ENCODE assay signal across 8 mouse cellular contexts in the genomic region with DNA sequence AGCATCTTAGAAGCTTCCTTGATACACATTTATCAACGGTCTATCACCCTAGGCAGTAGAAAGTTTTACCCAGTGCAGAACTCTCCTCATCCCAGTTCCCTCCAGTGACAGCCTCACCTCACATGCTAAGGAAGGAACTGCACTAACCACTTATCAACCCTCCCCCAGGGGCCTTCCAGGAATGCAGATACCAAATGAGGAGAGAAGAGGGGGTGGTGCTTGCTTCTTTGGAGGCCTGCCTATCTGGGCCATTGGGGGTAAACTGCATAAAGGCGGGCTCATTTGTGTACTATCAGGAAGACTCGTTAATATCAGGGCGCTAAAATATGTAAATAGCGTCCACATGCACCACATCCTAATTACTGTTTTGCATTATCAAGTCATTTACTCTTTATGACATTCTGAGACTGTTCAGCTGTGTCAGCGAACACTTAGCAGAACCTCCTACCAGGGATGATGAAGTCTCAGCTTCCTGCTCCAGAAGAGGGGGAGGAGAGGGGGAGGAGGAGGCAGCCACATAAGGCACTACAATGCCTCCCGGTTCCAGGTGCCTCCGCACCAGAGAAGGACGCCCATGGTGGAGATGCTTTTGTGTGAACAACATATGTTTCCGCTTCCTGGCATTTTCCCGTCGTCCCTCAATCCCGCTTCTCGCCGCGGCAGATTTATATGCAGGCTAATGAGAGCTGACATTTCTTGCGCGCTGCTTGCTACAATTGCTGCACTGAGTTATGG.
DNase-seq lines count a peak whose midpoint lies in the region; ATAC-seq lines count a peak whose summit lies in the region.

No protein-coding gene starts in this region.

- WGBS in hindbrain, embryonic 11.5 days = 47% methylated on average over 18 of the region's 18 CpGs
- WGBS in hindbrain, embryonic 10.5 days = 60% methylated on average over 18 of the region's 18 CpGs
- WGBS in hindbrain, embryonic 14.5 days = 28% methylated on average over 18 of the region's 18 CpGs
- WGBS in midbrain, embryonic 12.5 days = 66% methylated on average over 18 of the region's 18 CpGs

- H3K36me3 ChIP-seq in hindbrain, embryonic 11.5 days (ENCODE audit: control insufficient read depth, insufficient read depth, low read length) = no peaks in the 10 kb centered on the region
- no peaks in the 10 kb centered on the region for H3K36me3 ChIP-seq in hindbrain, embryonic 10.5 days
- H3K36me3 ChIP-seq in hindbrain, embryonic 14.5 days (replicated peaks; ENCODE audit: control insufficient read depth, insufficient read depth) = no peaks in the 10 kb centered on the region
- H3K36me3 ChIP-seq in midbrain, embryonic 12.5 days = no peaks in the 10 kb centered on the region

- H3K27me3 ChIP-seq in hindbrain, embryonic 11.5 days (ENCODE audit: control insufficient read depth, insufficient read depth, low read length) = no peaks in the 10 kb centered on the region
- H3K27me3 ChIP-seq in hindbrain, embryonic 10.5 days (ENCODE audit: insufficient read depth, poor library complexity, severe bottlenecking) = peaks cover 46% of the 10 kb centered on the region
- H3K27me3 ChIP-seq in hindbrain, embryonic 14.5 days (ENCODE audit: control insufficient read depth, insufficient read depth, low read length) = no peaks in the 10 kb centered on the region
- peaks cover 32% of the 10 kb centered on the region for H3K27me3 ChIP-seq in midbrain, embryonic 12.5 days

- ATAC-seq in hindbrain, embryonic 11.5 days (ENCODE audit: low FRiP score) = 0 out of 2 replicates have a peak, but pooled peaks have one; percentile 37
- peak; percentile 65 for ATAC-seq in hindbrain, embryonic 14.5 days (ENCODE audit: low FRiP score)
- no peak for ATAC-seq in midbrain, embryonic 12.5 days (ENCODE audit: low FRiP score, low read depth)

- H3K4me1 ChIP-seq in hindbrain, embryonic 11.5 days (replicated peaks; ENCODE audit: control insufficient read depth, insufficient read depth, low read length) = peaks cover 15% of the 10 kb centered on the region
- peaks cover 76% of the 10 kb centered on the region for H3K4me1 ChIP-seq in hindbrain, embryonic 10.5 days (replicated peaks)
- peaks cover 54% of the 10 kb centered on the region for H3K4me1 ChIP-seq in hindbrain, embryonic 14.5 days (replicated peaks; ENCODE audit: control insufficient read depth, insufficient read depth, low read length)
- H3K4me1 ChIP-seq in midbrain, embryonic 12.5 days = peaks cover 59% of the 10 kb centered on the region

- no peaks in the 10 kb centered on the region for H3K9me3 ChIP-seq in hindbrain, embryonic 11.5 days (ENCODE audit: control insufficient read depth, low read length)
- no peaks in the 10 kb centered on the region for H3K9me3 ChIP-seq in hindbrain, embryonic 10.5 days
- H3K9me3 ChIP-seq in hindbrain, embryonic 14.5 days (ENCODE audit: control insufficient read depth, low read length) = no peaks in the 10 kb centered on the region
- H3K9me3 ChIP-seq in midbrain, embryonic 12.5 days = no peaks in the 10 kb centered on the region

- no peak overlapping the region for H3K4me2 ChIP-seq in hindbrain, embryonic 11.5 days (replicated peaks; ENCODE audit: low read depth, low read length)
- H3K4me2 ChIP-seq in hindbrain, embryonic 14.5 days (replicated peaks) = peak overlapping the region; percentile 42
- peak overlapping the region; percentile 25 for H3K4me2 ChIP-seq in midbrain, embryonic 12.5 days (replicated peaks)

- no peak overlapping the region for H3K4me3 ChIP-seq in hindbrain, embryonic 11.5 days (ENCODE audit: low read depth, low read length)
- no peak overlapping the region for H3K4me3 ChIP-seq in hindbrain, embryonic 10.5 days
- H3K4me3 ChIP-seq in hindbrain, embryonic 14.5 days (replicated peaks; ENCODE audit: low read length) = peak overlapping the region; percentile 1; the same call in 1 of the 2 replicates
- H3K4me3 ChIP-seq in midbrain, embryonic 12.5 days = no peak overlapping the region

- no peak overlapping the region for H3K9ac ChIP-seq in hindbrain, embryonic 11.5 days (ENCODE audit: low read depth, low read length)
- H3K9ac ChIP-seq in hindbrain, embryonic 14.5 days = peak overlapping the region; percentile 21; the same call in 1 of the 2 replicates
- no peak overlapping the region for H3K9ac ChIP-seq in midbrain, embryonic 12.5 days (replicated peaks)

- DNase-seq in hindbrain, embryonic 11.5 days (ENCODE audit: low spot score) = peak; percentile 53
- no peak for DNase-seq in hindbrain, embryonic 10.5 days (ENCODE audit: low spot score)
- DNase-seq in cerebellum, postnatal 10 days = peak; percentile 74 to 75
- DNase-seq in hindbrain, embryonic 14.5 days (ENCODE audit: low spot score) = peak; percentile 71
- peak; percentile 11 for DNase-seq in yolk sac, embryonic 10.5 days (ENCODE audit: low spot score)
- no peak for DNase-seq in urinary bladder, postnatal 10 days (ENCODE audit: low spot score)
- no peak for DNase-seq in thymus, postnatal 36 days

- H3K27ac ChIP-seq in hindbrain, embryonic 11.5 days (ENCODE audit: low read depth, low read length) = no peak overlapping the region
- H3K27ac ChIP-seq in hindbrain, embryonic 10.5 days = no peak overlapping the region
- H3K27ac ChIP-seq in hindbrain, embryonic 14.5 days = peak overlapping the region; percentile 73
- no peak overlapping the region for H3K27ac ChIP-seq in midbrain, embryonic 12.5 days (replicated peaks)

Comparison
In these comparisons a context has a peak if more than half of its experiments do, and no peak if none do; other contexts are left out.
1. DNase-seq: peak in hindbrain, embryonic 11.5 days (single experiment), cerebellum, postnatal 10 days (2 of 2), hindbrain, embryonic 14.5 days (single experiment) and yolk sac, embryonic 10.5 days (single experiment); none in hindbrain, embryonic 10.5 days (single experiment), urinary bladder, postnatal 10 days (single experiment) and thymus, postnatal 36 days (0 of 2).